16 mouse cellular contexts compared by ENCODE assay signal in genomic region chr11:76851512-76851911, GRCm38 (mm10). TPM values are rescaled to one million over a fixed set of nuclear protein-coding genes. Genes with fewer than 3 reads are reported as not detected.
DNase-seq lines count a peak whose midpoint lies in the region; ATAC-seq and TF ChIP-seq lines count a peak whose summit lies in the region.
"Had no signal": no experiment of that assay in that cellular context is flagged by ENCODE, and none has a peak within 500 bp of the region (broad histone marks: within the 10 kb centered on the region; RNA-seq: fewer than 3 reads in every experiment).

No protein-coding gene starts in this region.

- ATAC-seq in kidney, postnatal 0 days (replicated peaks; ENCODE audit: low FRiP score, low read depth), result no peak
- no peak for ATAC-seq in kidney, embryonic 15.5 days (replicated peaks; ENCODE audit: low FRiP score)

- H3K9ac ChIP-seq in kidney, postnatal 0 days (ENCODE audit: low read depth, low read length), result no peak overlapping the region
- H3K9ac ChIP-seq in kidney, embryonic 15.5 days, result no peak overlapping the region
- H3K9ac ChIP-seq in ES-E14 (ENCODE audit: insufficient read depth, low read depth, low read length, poor library complexity, severe bottlenecking), result no peak overlapping the region
- H3K9ac ChIP-seq: hindbrain, embryonic 15.5 days had no signal

- H3K4me1 ChIP-seq in kidney, postnatal 0 days (replicated peaks; ENCODE audit: insufficient read depth, low read length), result peaks cover 6% of the 10 kb centered on the region; the same call in 1 of the 2 replicates
- peaks cover 47% of the 10 kb centered on the region for H3K4me1 ChIP-seq in kidney, embryonic 15.5 days
- no peaks in the 10 kb centered on the region for H3K4me1 ChIP-seq in ES-E14 (ENCODE audit: control insufficient read depth in 2 of 2, insufficient read depth in 2 of 2, low read length in 2 of 2, poor library complexity in 1 of 2)
- H3K4me1 ChIP-seq in small intestine, adult 2 months (ENCODE audit: control insufficient read depth, insufficient read depth, insufficient read length, low read length), result peaks cover 8% of the 10 kb centered on the region; the same call in 1 of the 2 replicates

- no peaks in the 10 kb centered on the region for H3K36me3 ChIP-seq in kidney, postnatal 0 days (ENCODE audit: insufficient read depth, low read length)
- no peaks in the 10 kb centered on the region for H3K36me3 ChIP-seq in kidney, embryonic 15.5 days
- no peaks in the 10 kb centered on the region for H3K36me3 ChIP-seq in ES-E14 (ENCODE audit: control insufficient read depth, insufficient read depth, low read length, poor library complexity, severe bottlenecking)
- no peaks in the 10 kb centered on the region for H3K36me3 ChIP-seq in small intestine, adult 2 months (ENCODE audit: control insufficient read depth, insufficient read depth, low read length)
- H3K36me3 ChIP-seq: embryonic facial prominence, embryonic 10.5 days; hindbrain, embryonic 15.5 days had no signal

- no peak overlapping the region for H3K4me2 ChIP-seq in kidney, postnatal 0 days (ENCODE audit: low read length)
- H3K4me2 ChIP-seq in kidney, embryonic 15.5 days, result no peak overlapping the region
- H3K4me2 ChIP-seq: hindbrain, embryonic 15.5 days; midbrain, embryonic 11.5 days had no signal

- peak; percentile 40; the same call in 1 of the 2 replicates for TF ChIP-seq CTCF in kidney, postnatal 0 days (IDR thresholded peaks at IDR 0.05; ENCODE audit: low read depth)
- peak; percentile 29; the same call in 1 of the 2 replicates for TF ChIP-seq CTCF in small intestine, adult 2 months (IDR thresholded peaks at IDR 0.05; ENCODE audit: extremely low read depth, insufficient read length, insufficient replicate concordance, low read depth, low read length)

- H3K27ac ChIP-seq in kidney, postnatal 0 days, result no peak overlapping the region
- no peak overlapping the region for H3K27ac ChIP-seq in kidney, embryonic 15.5 days
- H3K27ac ChIP-seq in ES-E14 (ENCODE audit: insufficient read depth, low read depth, low read length, poor library complexity, severe bottlenecking), result no peak overlapping the region
- H3K27ac ChIP-seq in small intestine, adult 2 months (ENCODE audit: insufficient read depth, low read depth, low read length), result no peak overlapping the region
- H3K27ac ChIP-seq: embryonic facial prominence, embryonic 10.5 days; hindbrain, embryonic 15.5 days had no signal

- H3K4me3 ChIP-seq in kidney, postnatal 0 days (replicated peaks; ENCODE audit: low read depth, low read length), result no peak overlapping the region
- H3K4me3 ChIP-seq in kidney, embryonic 15.5 days (replicated peaks), result no peak overlapping the region
- no peak overlapping the region for H3K4me3 ChIP-seq in ES-E14 (ENCODE audit: insufficient read depth in 1 of 2, low read depth in 1 of 2, low read length in 2 of 2, poor library complexity in 1 of 2, severe bottlenecking in 1 of 2)
- H3K4me3 ChIP-seq in small intestine, adult 2 months (ENCODE audit: low read depth, low read length), result no peak overlapping the region
- H3K4me3 ChIP-seq: embryonic facial prominence, embryonic 10.5 days; hindbrain, embryonic 15.5 days; myocyte had no signal

- 79% methylated on average over 3 of the region's 3 CpGs for WGBS in kidney, postnatal 0 days
- WGBS in kidney, embryonic 15.5 days, result 80% methylated on average over 3 of the region's 3 CpGs
- 77% methylated on average over 3 of the region's 3 CpGs for WGBS in small intestine, adult 2 months

- no peaks in the 10 kb centered on the region for H3K27me3 ChIP-seq in kidney, postnatal 0 days (ENCODE audit: insufficient read depth, low read length)
- no peaks in the 10 kb centered on the region for H3K27me3 ChIP-seq in kidney, embryonic 15.5 days
- H3K27me3 ChIP-seq in small intestine, adult 2 months (ENCODE audit: control insufficient read depth, insufficient read depth, low read length), result no peaks in the 10 kb centered on the region
- H3K27me3 ChIP-seq: hindbrain, embryonic 15.5 days had no signal

- in situ Hi-C loops in ES-E14 (cut with MboI; ENCODE audit: low sequenced_read_pairs in 2 of 2, unreplicated experiment in 2 of 2), result no loop called here

- no peaks in the 10 kb centered on the region for H3K9me3 ChIP-seq in kidney, postnatal 0 days (replicated peaks; ENCODE audit: low read length)
- no peaks in the 10 kb centered on the region for H3K9me3 ChIP-seq in kidney, embryonic 15.5 days (replicated peaks)
- H3K9me3 ChIP-seq in ES-E14 (ENCODE audit: control insufficient read depth, insufficient read depth, low read depth, low read length), result no peaks in the 10 kb centered on the region
- H3K9me3 ChIP-seq: embryonic facial prominence, embryonic 10.5 days; hindbrain, embryonic 15.5 days had no signal

- TF ChIP-seq POLR2A in small intestine, adult 2 months (IDR thresholded peaks at IDR 0.05; ENCODE audit: low read depth, low read length), result no peak

- DNase-seq in kidney, postnatal 0 days (ENCODE audit: low spot score), result no peak
- DNase-seq in thymus, postnatal 4 days, result peak; percentile 15
- DNase-seq in thymus, postnatal 25 days, result no peak
- peak; percentile 15 for DNase-seq in ES-E14 (ENCODE audit: low read depth, low spot score)
- no peak for DNase-seq in frontal cortex, postnatal 10 days (ENCODE audit: low spot score in 2 of 2)
- DNase-seq in kidney, adult 11 months, result no peak
- DNase-seq: cerebellum, postnatal 25 days; kidney, postnatal 25 days; thymus, adult 2 months had no signal

TF ChIP-seq in ES-E14, 5 proteins besides CTCF, POLR2A, EP300 and RAD21:
- peak; percentile 13; the same call in 1 of the 2 replicates for TF ChIP-seq ZC3H11A (IDR thresholded peaks at IDR 0.05; ENCODE audit: borderline replicate concordance, low read depth, low read length)
- TF ChIP-seq ZNF384 (IDR thresholded peaks at IDR 0.05; ENCODE audit: low read depth, low read length), result no peak
- TF ChIP-seq MAFK (IDR thresholded peaks at IDR 0.05; ENCODE audit: insufficient read depth, low read depth, low read length), result no peak
- no peak for TF ChIP-seq HCFC1 (IDR thresholded peaks at IDR 0.05; ENCODE audit: borderline replicate concordance, insufficient read depth, low read length)
TF ChIP-seq in ES-E14: peak in this region for 1.

RNA-seq across cellular contexts. Expression of gene Cpd, which starts 4.7 kb away (rescaled TPM):
- polyA plus RNA-seq in kidney, postnatal 0 days (2015; fragmentation: Nextera tagmentation; extraction: Ambion mirVana), result 17.8 and 20.4 TPM in 2 replicates
- 16.8 and 17.5 TPM in 2 replicates for polyA plus RNA-seq in kidney, embryonic 15.5 days (2015; fragmentation: Nextera tagmentation; extraction: Ambion mirVana)
- total RNA-seq in ES-E14 (2012; rRNA removed), result 25.3 and 27.8 TPM in 2 replicates
- polyA plus RNA-seq in small intestine, adult 2 months (2012; rRNA removed), result 16.3 and 16.4 TPM in 2 replicates

RNA-seq across cellular contexts. Expression of gene Tmigd1, which starts 50.4 kb away (rescaled TPM):
- 22.6 and 25.5 TPM in 2 replicates for polyA plus RNA-seq in kidney, postnatal 0 days (2015; fragmentation: Nextera tagmentation; extraction: Ambion mirVana)
- polyA plus RNA-seq in kidney, embryonic 15.5 days (2015; fragmentation: Nextera tagmentation; extraction: Ambion mirVana), result 1.7 and 2.8 TPM in 2 replicates
- total RNA-seq in ES-E14 (2012; rRNA removed), result not detected in 2 replicates
- 0.29 and 8.4 TPM in 2 replicates for polyA plus RNA-seq in small intestine, adult 2 months (2012; rRNA removed)
- polyA plus RNA-seq: embryonic facial prominence, embryonic 10.5 days; hindbrain, embryonic 15.5 days; limb, embryonic 11.5 days; midbrain, embryonic 11.5 days; myocyte had no signal

Comparison
In these comparisons a context has a peak if more than half of its experiments do, and no peak if none do; other contexts are left out.
1. DNase-seq: peak in thymus, postnatal 4 days (single experiment) and ES-E14 (single experiment); none in kidney, postnatal 0 days (single experiment), thymus, postnatal 25 days (single experiment), frontal cortex, postnatal 10 days (0 of 2) and kidney, adult 11 months (single experiment).